Mouse (Mus musculus): ENCODE data around the gene Appbp2. TPM values are rescaled to one million over a fixed set of nuclear protein-coding genes. Genes with fewer than 3 reads are reported as not detected.

Appbp2 gene
- polyA plus RNA-seq, 1 experiment, result 8.5 TPM

- 68% methylated on average over 2 of the region's 2 CpGs for WGBS
- TF ChIP-seq POLR2A (IDR thresholded peaks at IDR 0.05; ENCODE audit: borderline replicate concordance, control insufficient read depth, low read depth, low read length), result no peak
- TF ChIP-seq CTCF (IDR thresholded peaks at IDR 0.05; ENCODE audit: control insufficient read depth, insufficient read depth, low read length), result no peak
- H3K27ac ChIP-seq (ENCODE audit: control insufficient read depth, insufficient read depth, low read depth, low read length, poor library complexity), result 0 out of 2 replicates have a peak overlapping the region, but pooled peaks have one; percentile 17
- peaks cover 1% of the 10 kb centered on the region; the same call in 1 of the 2 replicates for H3K4me1 ChIP-seq (ENCODE audit: control insufficient read depth, insufficient read depth, low read length)
- H3K4me3 ChIP-seq (replicated peaks; ENCODE audit: control insufficient read depth, low read depth, low read length), result no peak overlapping the region
These were observed 13.2 kb upstream of the Appbp2 start for GRCm38 (mm10) chr11:85248151-85248550.

- H3K4me3 ChIP-seq (replicated peaks; ENCODE audit: control insufficient read depth, low read depth, low read length), result no peak overlapping the region
- no peak overlapping the region for H3K27ac ChIP-seq (ENCODE audit: control insufficient read depth, insufficient read depth, low read depth, low read length, poor library complexity)
- TF ChIP-seq POLR2A (IDR thresholded peaks at IDR 0.05; ENCODE audit: borderline replicate concordance, control insufficient read depth, low read depth, low read length) (no peak), CTCF (IDR thresholded peaks at IDR 0.05; ENCODE audit: control insufficient read depth, insufficient read depth, low read length) (no peak)
- no peaks in the 10 kb centered on the region; the same call in 1 of the 2 replicates for H3K4me1 ChIP-seq (ENCODE audit: control insufficient read depth, insufficient read depth, low read length)
- 85% methylated on average over 8 of the region's 8 CpGs for WGBS
These were observed 6.3 kb upstream of the Appbp2 start for GRCm38 (mm10) chr11:85241226-85241625.

- no peak overlapping the region for H3K27ac ChIP-seq (ENCODE audit: control insufficient read depth, insufficient read depth, low read depth, low read length, poor library complexity)
- TF ChIP-seq CTCF (IDR thresholded peaks at IDR 0.05; ENCODE audit: control insufficient read depth, insufficient read depth, low read length) (no peak), POLR2A (IDR thresholded peaks at IDR 0.05; ENCODE audit: borderline replicate concordance, control insufficient read depth, low read depth, low read length) (no peak)
- WGBS, result 81% methylated on average over 3 of the region's 3 CpGs
- no peaks in the 10 kb centered on the region; the same call in 1 of the 2 replicates for H3K4me1 ChIP-seq (ENCODE audit: control insufficient read depth, insufficient read depth, low read length)
- no peak overlapping the region for H3K4me3 ChIP-seq (replicated peaks; ENCODE audit: control insufficient read depth, low read depth, low read length)
These were observed 5.3 kb upstream of the Appbp2 start for GRCm38 (mm10) chr11:85240211-85240610.

GRCm38 (mm10) chr11:85234363-85234989 is 454 bp downstream of the Appbp2 start:
- H3K4me3 ChIP-seq (replicated peaks; ENCODE audit: control insufficient read depth, low read depth, low read length), result peak overlapping the region; percentile 100
- under 1% methylated on average over 70 of the region's 70 CpGs for WGBS
- H3K4me1 ChIP-seq (ENCODE audit: control insufficient read depth, insufficient read depth, low read length), result no peaks in the 10 kb centered on the region; the same call in 1 of the 2 replicates
- H3K27ac ChIP-seq (ENCODE audit: control insufficient read depth, insufficient read depth, low read depth, low read length, poor library complexity), result peak overlapping the region; percentile 99
- TF ChIP-seq POLR2A (IDR thresholded peaks at IDR 0.05; ENCODE audit: borderline replicate concordance, control insufficient read depth, low read depth, low read length) (peak; percentile 56; the same call in 1 of the 2 replicates), CTCF (IDR thresholded peaks at IDR 0.05; ENCODE audit: control insufficient read depth, insufficient read depth, low read length) (peak; percentile 20; the same call in 1 of the 2 replicates)

GRCm38 (mm10) chr11:85233676-85234210 is 1.2 kb downstream of the Appbp2 start:
- TF ChIP-seq POLR2A (IDR thresholded peaks at IDR 0.05; ENCODE audit: borderline replicate concordance, control insufficient read depth, low read depth, low read length) (no peak), CTCF (IDR thresholded peaks at IDR 0.05; ENCODE audit: control insufficient read depth, insufficient read depth, low read length) (no peak)
- no peaks in the 10 kb centered on the region; the same call in 1 of the 2 replicates for H3K4me1 ChIP-seq (ENCODE audit: control insufficient read depth, insufficient read depth, low read length)
- H3K4me3 ChIP-seq (replicated peaks; ENCODE audit: control insufficient read depth, low read depth, low read length), result peak overlapping the region; percentile 100
- H3K27ac ChIP-seq (ENCODE audit: control insufficient read depth, insufficient read depth, low read depth, low read length, poor library complexity), result no peak overlapping the region
- WGBS, result 6% methylated on average over 9 of the region's 9 CpGs

GRCm38 (mm10) chr11:85223248-85223647 is 11.7 kb downstream of the Appbp2 start:
- whole genome bisulfite sequencing, result 89% methylated on average over 3 of the region's 3 CpGs
- H3K4me1 ChIP-seq (ENCODE audit: control insufficient read depth, insufficient read depth, low read length), result no peaks in the 10 kb centered on the region
- no peak for TF ChIP-seq POLR2A (IDR thresholded peaks at IDR 0.05; ENCODE audit: borderline replicate concordance, control insufficient read depth, low read depth, low read length)
- TF ChIP-seq CTCF (IDR thresholded peaks at IDR 0.05; ENCODE audit: control insufficient read depth, insufficient read depth, low read length), result no peak
- H3K4me3 ChIP-seq (replicated peaks; ENCODE audit: control insufficient read depth, low read depth, low read length), result no peak overlapping the region
- no peak overlapping the region for H3K27ac ChIP-seq (ENCODE audit: control insufficient read depth, insufficient read depth, low read depth, low read length, poor library complexity)

- WGBS, result 92% methylated on average over 6 of the region's 6 CpGs
- no peak overlapping the region for H3K27ac ChIP-seq (ENCODE audit: control insufficient read depth, insufficient read depth, low read depth, low read length, poor library complexity)
- H3K4me3 ChIP-seq (replicated peaks; ENCODE audit: control insufficient read depth, low read depth, low read length), result no peak overlapping the region
- TF ChIP-seq POLR2A (IDR thresholded peaks at IDR 0.05; ENCODE audit: borderline replicate concordance, control insufficient read depth, low read depth, low read length) (no peak), CTCF (IDR thresholded peaks at IDR 0.05; ENCODE audit: control insufficient read depth, insufficient read depth, low read length) (no peak)
- H3K4me1 ChIP-seq (ENCODE audit: control insufficient read depth, insufficient read depth, low read length), result no peaks in the 10 kb centered on the region
These were observed 12.4 kb downstream of the Appbp2 start for GRCm38 (mm10) chr11:85222561-85222960.

- WGBS, result 69% methylated on average over 3 of the region's 3 CpGs
- Histone ChIP-seq H3K27ac (ENCODE audit: control insufficient read depth, insufficient read depth, low read depth, low read length, poor library complexity) (no peak overlapping the region), H3K4me3 (replicated peaks; ENCODE audit: control insufficient read depth, low read depth, low read length) (no peak overlapping the region), H3K4me1 (ENCODE audit: control insufficient read depth, insufficient read depth, low read length) (no peaks in the 10 kb centered on the region)
- TF ChIP-seq POLR2A (IDR thresholded peaks at IDR 0.05; ENCODE audit: borderline replicate concordance, control insufficient read depth, low read depth, low read length) (no peak), CTCF (IDR thresholded peaks at IDR 0.05; ENCODE audit: control insufficient read depth, insufficient read depth, low read length) (no peak)
These were observed 15.9 kb downstream of the Appbp2 start for GRCm38 (mm10) chr11:85219014-85219413.

Data from bone marrow, adult 2 months (tissue).